Mouse (Mus musculus) E14TG2a.4 (cell line): Measurements from ENCODE around the gene Myo5a.

Experiments
- H3K27me3 ChIP-seq: 2 replicates; pipeline ENCODE4 v1.6.1; 2014; ENCODE audit warnings: low read length, control low read depth; ENCODE audit not compliant: insufficient read depth
- H3K36me3 ChIP-seq: 2 replicates; pipeline ENCODE4 v1.6.1; 2014; ENCODE audit warnings: low read length, control low read depth; ENCODE audit not compliant: insufficient read depth
- H3K4me1 ChIP-seq: replicated peaks from 2 replicates; pipeline ENCODE4 v1.6.1; 2014; ENCODE audit warnings: low read depth, low read length, control low read depth
- H3K4me3 ChIP-seq: replicated peaks from 2 replicates; pipeline ENCODE4 v1.5.1; 2014; ENCODE audit warnings: mild to moderate bottlenecking, low read length
- H3K9me3 ChIP-seq: 2 replicates; pipeline ENCODE4 v1.6.1; 2014; ENCODE audit warnings: low read length, control low read depth
- CTCF ChIP-seq: conservative IDR thresholded peaks from 2 replicates; pipeline ENCODE4 v1.5.1; 2014; ENCODE audit warnings: low read length
- NANOG ChIP-seq: IDR thresholded peaks from 2 replicates; pipeline ENCODE4 v1.6.1; 2014; ENCODE audit warnings: borderline replicate concordance, low read length, mixed read lengths
- POU5F1 ChIP-seq: IDR thresholded peaks from 2 replicates; pipeline ENCODE4 v1.6.1; 2014; ENCODE audit warnings: low read length, borderline replicate concordance

Myo5a gene

GRCm38 (mm10) chr9:75264008-75264718 is 193.3 kb downstream of the Myo5a start:
- no peak overlapping the region for H3K4me3 ChIP-seq
- H3K27me3 ChIP-seq: 0 out of 2 replicates have a peak, but pooled peaks cover 3% of the 10 kb centered on the region
- TF ChIP-seq CTCF (no peak), POU5F1 (no peak), NANOG (no peak)

DNA sequence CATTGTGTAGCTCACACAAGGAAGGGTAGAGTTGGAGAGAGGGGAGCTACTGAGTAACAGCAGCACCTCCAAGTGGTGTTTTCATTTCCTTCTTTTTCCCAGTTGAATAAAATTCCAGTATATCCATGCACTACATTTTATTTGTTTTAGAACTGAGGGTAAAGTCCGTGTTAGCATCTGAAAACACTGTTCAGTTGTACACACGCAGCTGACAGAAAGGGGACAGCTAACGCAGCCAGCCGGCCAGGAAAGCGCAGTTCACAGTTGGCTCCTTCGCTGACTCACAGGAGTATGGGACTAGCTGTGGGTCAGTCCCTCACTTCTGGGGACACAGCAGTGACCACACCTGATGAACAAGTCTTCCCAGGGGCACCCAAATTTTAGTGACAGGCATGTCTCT is 196.3 kb downstream of the Myo5a start:
- Histone ChIP-seq H3K27me3 (0 out of 2 replicates have a peak, but pooled peaks cover 3% of the 10 kb centered on the region), H3K4me3 (no peak overlapping the region), H3K9me3 (no peaks in the 10 kb centered on the region), H3K36me3 (no peaks in the 10 kb centered on the region), H3K4me1 (peaks cover 51% of the 10 kb centered on the region)
- no peak for TF ChIP-seq CTCF
- no peak for TF ChIP-seq NANOG
- no peak for TF ChIP-seq POU5F1

More at GRCm38 (mm10) chr9:75264008-75264718, 193.3 kb downstream of the Myo5a start:
- Histone ChIP-seq H3K9me3 (no peaks in the 10 kb centered on the region), H3K4me1 (peaks cover 48% of the 10 kb centered on the region), H3K36me3 (no peaks in the 10 kb centered on the region)

DNA sequence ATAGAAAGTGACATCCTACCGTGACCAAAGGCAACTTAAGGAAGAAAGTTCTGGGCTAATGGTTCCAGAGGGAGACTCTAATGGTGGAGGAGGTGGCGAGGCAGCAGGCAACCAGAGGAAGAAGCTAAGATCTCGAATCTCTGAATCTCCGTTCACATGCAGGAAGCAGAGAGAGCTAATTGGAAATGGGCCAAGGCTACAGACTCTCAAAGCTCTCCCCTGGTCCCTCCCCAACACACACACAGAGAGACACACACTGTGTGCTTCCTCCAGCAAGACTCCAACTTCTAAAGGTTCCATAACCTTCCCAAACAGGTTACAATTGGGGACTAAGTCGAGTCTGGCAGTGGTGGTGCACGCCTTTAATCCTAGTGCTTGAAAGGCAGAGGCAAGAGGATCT is 199.6 kb downstream of the Myo5a start:
- Histone ChIP-seq H3K4me3 (no peak overlapping the region), H3K9me3 (no peaks in the 10 kb centered on the region), H3K4me1 (peaks cover 36% of the 10 kb centered on the region), H3K36me3 (no peaks in the 10 kb centered on the region), H3K27me3 (0 out of 2 replicates have a peak, but pooled peaks cover 3% of the 10 kb centered on the region)
- no peak for TF ChIP-seq NANOG
- no peak for TF ChIP-seq POU5F1
- TF ChIP-seq CTCF: no peak

- no peak overlapping the region for H3K4me3 ChIP-seq
- no peaks in the 10 kb centered on the region for H3K9me3 ChIP-seq
- H3K4me1 ChIP-seq: peaks cover 41% of the 10 kb centered on the region
- H3K27me3 ChIP-seq: 0 out of 2 replicates have a peak, but pooled peaks cover 3% of the 10 kb centered on the region
- no peaks in the 10 kb centered on the region for H3K36me3 ChIP-seq
- TF ChIP-seq CTCF (no peak), POU5F1 (no peak), NANOG (no peak)
Observed at GRCm38 (mm10) chr9:75271539-75271938, 200.7 kb downstream of the Myo5a start.
